Mouse (Mus musculus) erythroblast, embryonic 14.5 days (primary cell): ENCODE data around the gene Tekt4.

Experiments used
- GATA1 ChIP-seq: IDR thresholded peaks from 2 replicates; pipeline ENCODE4 v1.6.1; 2012; ENCODE audit warnings: low read length, inconsistent platforms, mixed read lengths
- TAL1 ChIP-seq: IDR thresholded peaks from 3 replicates; pipeline ENCODE4 v1.6.1; 2012; ENCODE audit warnings: low read length, inconsistent platforms, mixed read lengths

DNA sequence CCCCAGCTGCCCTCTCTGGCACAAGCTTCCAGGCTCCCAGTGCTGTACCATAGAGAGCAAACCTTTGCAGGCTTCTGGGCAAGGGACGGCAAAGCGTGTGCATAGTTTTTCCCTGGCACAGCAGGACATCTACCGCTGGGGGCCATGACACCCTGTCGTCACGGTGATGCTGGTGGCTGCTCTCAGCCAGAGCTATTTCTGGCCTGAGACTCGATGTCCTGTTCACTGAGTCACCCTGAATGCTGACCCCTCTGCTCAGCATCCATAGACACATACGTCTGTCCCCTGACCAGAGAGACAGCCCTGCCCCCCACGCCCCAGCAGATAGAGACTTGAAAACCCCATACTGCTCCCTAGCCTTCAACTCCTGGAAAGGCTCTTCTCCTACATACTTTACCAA is 25.7 kb downstream of the Tekt4 start:
- TF ChIP-seq TAL1, result no peak
- no peak for TF ChIP-seq GATA1
